Mouse (Mus musculus): ENCODE measurements around the gene Eif2b1. TPM values are rescaled to one million over a fixed set of nuclear protein-coding genes. Genes with fewer than 3 reads are reported as not detected.
A peak's percentile ranks its signal among the peaks of the same experiment; 100 is the strongest.

The Eif2b1 gene
- 58.8 and 61.2 TPM in 2 replicates for polyA plus RNA-seq (2015; fragmentation: Nextera tagmentation; extraction: Ambion mirVana)

DNA sequence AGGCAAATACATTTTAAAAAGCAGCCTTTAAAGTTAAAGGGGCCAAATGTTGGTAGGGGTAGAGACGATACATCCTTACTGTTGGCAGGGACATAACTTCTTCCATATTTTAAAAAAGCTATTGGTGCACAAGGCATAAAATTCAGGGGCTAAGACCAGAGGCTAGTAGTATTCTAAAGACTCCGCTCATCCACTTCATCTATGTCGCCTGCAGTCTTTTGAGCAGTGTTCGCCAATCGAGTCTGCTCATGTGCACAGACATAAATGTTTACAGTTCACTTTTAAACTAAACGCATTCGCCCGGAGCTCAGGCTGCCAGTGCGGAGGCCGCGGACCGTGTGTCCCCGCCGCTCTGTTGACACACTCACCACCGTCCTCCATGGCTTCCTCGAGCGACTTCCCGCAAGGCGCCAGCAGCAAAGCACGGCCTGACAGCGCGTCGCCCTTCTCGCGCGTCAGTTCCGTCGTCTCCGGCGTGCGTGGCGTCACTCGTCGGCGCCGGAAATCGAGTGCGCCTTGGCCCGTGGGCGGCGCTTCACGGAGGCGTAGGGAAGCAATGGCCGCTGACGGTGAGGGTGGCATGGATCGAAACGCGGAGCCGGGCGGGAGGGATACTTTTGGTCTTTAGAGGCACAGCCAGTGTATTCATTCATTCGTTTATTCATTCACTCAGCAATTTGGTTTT, at the start of gene Eif2b1, which contains the start of gene Gtf2h3:
Gene Eif2b1 (minus strand): TSS at position 499 of the 685 bp plus-strand sequence.
Gene Gtf2h3 (plus strand): TSS at position 508 of the 685 bp plus-strand sequence.
- peak; percentile 96 for DNase-seq (ENCODE audit: low spot score)
- TF ChIP-seq CTCF (IDR thresholded peaks at IDR 0.05; ENCODE audit: low read depth) (peak; percentile 31; the same call in 1 of the 2 replicates), EP300 (optimal IDR thresholded peaks at IDR 0.05) (no peak)
- peak within 1 kb of the TSS; percentile 73 for H3K27ac ChIP-seq (replicated peaks)

GRCm38 (mm10) chr5:124624291-124624690, 45.4 kb upstream of the Eif2b1 start:
- Histone ChIP-seq H3K4me2 (replicated peaks; ENCODE audit: low read depth) (no peak overlapping the region), H3K27ac (replicated peaks) (no peak overlapping the region), H3K4me1 (replicated peaks; ENCODE audit: control insufficient read depth, insufficient read depth) (no peaks in the 10 kb centered on the region), H3K27me3 (ENCODE audit: control insufficient read depth, insufficient read depth, low read length) (no peaks in the 10 kb centered on the region), H3K36me3 (ENCODE audit: control insufficient read depth, insufficient read depth, low read length) (no peaks in the 10 kb centered on the region), H3K4me3 (ENCODE audit: low read depth, low read length) (no peak overlapping the region), H3K9me3 (ENCODE audit: control insufficient read depth, low read length) (no peaks in the 10 kb centered on the region), H3K9ac (ENCODE audit: low read length) (no peak overlapping the region)
- no peak for DNase-seq (ENCODE audit: low spot score)
- 84% methylated on average over 9 of the region's 9 CpGs for WGBS
- TF ChIP-seq EP300 (optimal IDR thresholded peaks at IDR 0.05) (no peak), CTCF (IDR thresholded peaks at IDR 0.05; ENCODE audit: low read depth) (no peak)
- no peak for ATAC-seq (ENCODE audit: low FRiP score, low TSS enrichment)

More for the DNA sequence above, at the start of gene Eif2b1, which contains the start of gene Gtf2h3:
- peaks cover 7% of the 10 kb centered on the region; the same call in 1 of the 2 replicates for H3K4me1 ChIP-seq (replicated peaks; ENCODE audit: control insufficient read depth, insufficient read depth)
- H3K9me3 ChIP-seq (ENCODE audit: control insufficient read depth, low read length): no peaks in the 10 kb centered on the region
- no peaks in the 10 kb centered on the region for H3K27me3 ChIP-seq (ENCODE audit: control insufficient read depth, insufficient read depth, low read length)
- WGBS: 1% methylated on average over 51 of the region's 51 CpGs
- H3K9ac ChIP-seq (ENCODE audit: low read length): peak within 1 kb of the TSS; percentile 79
- H3K36me3 ChIP-seq (ENCODE audit: control insufficient read depth, insufficient read depth, low read length): peaks cover 8% of the 10 kb centered on the region; the same call in 1 of the 2 replicates
- H3K4me3 ChIP-seq (ENCODE audit: low read depth, low read length): peak within 1 kb of the TSS; percentile 77
- H3K4me2 ChIP-seq (replicated peaks; ENCODE audit: low read depth): peak within 1 kb of the TSS; percentile 88
- ATAC-seq (ENCODE audit: low FRiP score, low TSS enrichment): peak; percentile 92

GRCm38 (mm10) chr5:124622890-124623289, 44.0 kb upstream of the Eif2b1 start:
- no peaks in the 10 kb centered on the region for H3K36me3 ChIP-seq (ENCODE audit: control insufficient read depth, insufficient read depth, low read length)
- H3K27ac ChIP-seq (replicated peaks): no peak overlapping the region
- 87% methylated on average over 15 of the region's 15 CpGs for WGBS
- no peak for DNase-seq (ENCODE audit: low spot score)
- no peaks in the 10 kb centered on the region for H3K9me3 ChIP-seq (ENCODE audit: control insufficient read depth, low read length)
- H3K4me3 ChIP-seq (ENCODE audit: low read depth, low read length): no peak overlapping the region
- H3K9ac ChIP-seq (ENCODE audit: low read length): no peak overlapping the region
- TF ChIP-seq CTCF (IDR thresholded peaks at IDR 0.05; ENCODE audit: low read depth): no peak
- TF ChIP-seq EP300 (optimal IDR thresholded peaks at IDR 0.05): no peak
- H3K4me2 ChIP-seq (replicated peaks; ENCODE audit: low read depth): no peak overlapping the region
- ATAC-seq (ENCODE audit: low FRiP score, low TSS enrichment): no peak
- no peaks in the 10 kb centered on the region for H3K4me1 ChIP-seq (replicated peaks; ENCODE audit: control insufficient read depth, insufficient read depth)
- no peaks in the 10 kb centered on the region for H3K27me3 ChIP-seq (ENCODE audit: control insufficient read depth, insufficient read depth, low read length)

DNA sequence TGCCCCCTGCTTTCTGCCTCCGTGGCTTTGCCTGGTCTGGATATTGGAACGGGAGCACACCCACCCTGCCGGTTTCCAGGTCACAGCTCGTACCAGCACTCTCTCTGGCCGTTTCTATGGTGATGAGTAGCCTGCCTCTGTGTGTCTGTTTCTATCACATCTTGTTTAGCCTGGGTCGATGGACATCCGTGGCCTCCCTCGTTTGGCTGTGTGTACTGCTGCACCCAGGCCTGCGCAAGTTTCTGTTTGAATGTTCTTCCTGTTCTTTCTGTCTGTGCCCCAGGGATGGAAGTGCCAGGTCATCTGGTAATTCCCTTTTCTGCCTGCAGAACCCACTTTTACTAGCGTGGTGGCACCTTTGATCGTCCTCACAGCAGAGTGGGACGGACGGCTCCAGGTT, 42.4 kb upstream of the Eif2b1 start:
- H3K4me2 ChIP-seq (replicated peaks; ENCODE audit: low read depth): no peak overlapping the region
- no peak overlapping the region for H3K9ac ChIP-seq (ENCODE audit: low read length)
- H3K36me3 ChIP-seq (ENCODE audit: control insufficient read depth, insufficient read depth, low read length): no peaks in the 10 kb centered on the region
- DNase-seq (ENCODE audit: low spot score) (no peak), ATAC-seq (ENCODE audit: low FRiP score, low TSS enrichment) (no peak)
- no peak for TF ChIP-seq CTCF (IDR thresholded peaks at IDR 0.05; ENCODE audit: low read depth)
- no peak overlapping the region for H3K4me3 ChIP-seq (ENCODE audit: low read depth, low read length)
- H3K27me3 ChIP-seq (ENCODE audit: control insufficient read depth, insufficient read depth, low read length): no peaks in the 10 kb centered on the region
- no peaks in the 10 kb centered on the region for H3K9me3 ChIP-seq (ENCODE audit: control insufficient read depth, low read length)
- 74% methylated on average over 13 of the region's 13 CpGs for WGBS
- no peaks in the 10 kb centered on the region for H3K4me1 ChIP-seq (replicated peaks; ENCODE audit: control insufficient read depth, insufficient read depth)
- no peak overlapping the region for H3K27ac ChIP-seq (replicated peaks)

GRCm38 (mm10) chr5:124618711-124619110, 39.8 kb upstream of the Eif2b1 start:
- no peak overlapping the region for H3K9ac ChIP-seq (ENCODE audit: low read length)
- H3K27ac ChIP-seq (replicated peaks): no peak overlapping the region
- WGBS: 81% methylated on average over 10 of the region's 10 CpGs
- TF ChIP-seq CTCF (IDR thresholded peaks at IDR 0.05; ENCODE audit: low read depth): no peak
- TF ChIP-seq EP300 (optimal IDR thresholded peaks at IDR 0.05): no peak
- no peak overlapping the region for H3K4me3 ChIP-seq (ENCODE audit: low read depth, low read length)
- H3K36me3 ChIP-seq (ENCODE audit: control insufficient read depth, insufficient read depth, low read length): no peaks in the 10 kb centered on the region
- no peaks in the 10 kb centered on the region for H3K9me3 ChIP-seq (ENCODE audit: control insufficient read depth, low read length)
- DNase-seq (ENCODE audit: low spot score) (no peak), ATAC-seq (ENCODE audit: low FRiP score, low TSS enrichment) (no peak)
- no peaks in the 10 kb centered on the region for H3K27me3 ChIP-seq (ENCODE audit: control insufficient read depth, insufficient read depth, low read length)
- H3K4me2 ChIP-seq (replicated peaks; ENCODE audit: low read depth): no peak overlapping the region
- H3K4me1 ChIP-seq (replicated peaks; ENCODE audit: control insufficient read depth, insufficient read depth): no peaks in the 10 kb centered on the region

GRCm38 (mm10) chr5:124614709-124615108, 35.8 kb upstream of the Eif2b1 start:
- H3K9ac ChIP-seq (ENCODE audit: low read length): no peak overlapping the region
- H3K9me3 ChIP-seq (ENCODE audit: control insufficient read depth, low read length): no peaks in the 10 kb centered on the region
- H3K27me3 ChIP-seq (ENCODE audit: control insufficient read depth, insufficient read depth, low read length): no peaks in the 10 kb centered on the region
- no peak overlapping the region for H3K4me2 ChIP-seq (replicated peaks; ENCODE audit: low read depth)
- no peaks in the 10 kb centered on the region for H3K36me3 ChIP-seq (ENCODE audit: control insufficient read depth, insufficient read depth, low read length)
- H3K4me3 ChIP-seq (ENCODE audit: low read depth, low read length): no peak overlapping the region
- no peak for TF ChIP-seq EP300 (optimal IDR thresholded peaks at IDR 0.05)
- H3K4me1 ChIP-seq (replicated peaks; ENCODE audit: control insufficient read depth, insufficient read depth): no peaks in the 10 kb centered on the region
- WGBS: 84% methylated on average over 11 of the region's 11 CpGs
- ATAC-seq (ENCODE audit: low FRiP score, low TSS enrichment) (peak; percentile 51; the same call in 1 of the 2 replicates), DNase-seq (ENCODE audit: low spot score) (no peak)
- H3K27ac ChIP-seq (replicated peaks): 0 out of 2 replicates have a peak overlapping the region, but pooled peaks have one; percentile 8

Data from stomach, postnatal 0 days (tissue).